Mouse (Mus musculus) urinary bladder, adult 18-20 months (tissue): ENCODE measurements around the gene Tmem245.

ENCODE experiments used
- DNase-seq, 2 experiments: peaks; one replicate each; pipeline ENCODE4 v3.0.0; 2022; ENCODE audit warnings: low spot score in 2 of 2, mixed read lengths in 2 of 2

Tmem245 gene

DNA sequence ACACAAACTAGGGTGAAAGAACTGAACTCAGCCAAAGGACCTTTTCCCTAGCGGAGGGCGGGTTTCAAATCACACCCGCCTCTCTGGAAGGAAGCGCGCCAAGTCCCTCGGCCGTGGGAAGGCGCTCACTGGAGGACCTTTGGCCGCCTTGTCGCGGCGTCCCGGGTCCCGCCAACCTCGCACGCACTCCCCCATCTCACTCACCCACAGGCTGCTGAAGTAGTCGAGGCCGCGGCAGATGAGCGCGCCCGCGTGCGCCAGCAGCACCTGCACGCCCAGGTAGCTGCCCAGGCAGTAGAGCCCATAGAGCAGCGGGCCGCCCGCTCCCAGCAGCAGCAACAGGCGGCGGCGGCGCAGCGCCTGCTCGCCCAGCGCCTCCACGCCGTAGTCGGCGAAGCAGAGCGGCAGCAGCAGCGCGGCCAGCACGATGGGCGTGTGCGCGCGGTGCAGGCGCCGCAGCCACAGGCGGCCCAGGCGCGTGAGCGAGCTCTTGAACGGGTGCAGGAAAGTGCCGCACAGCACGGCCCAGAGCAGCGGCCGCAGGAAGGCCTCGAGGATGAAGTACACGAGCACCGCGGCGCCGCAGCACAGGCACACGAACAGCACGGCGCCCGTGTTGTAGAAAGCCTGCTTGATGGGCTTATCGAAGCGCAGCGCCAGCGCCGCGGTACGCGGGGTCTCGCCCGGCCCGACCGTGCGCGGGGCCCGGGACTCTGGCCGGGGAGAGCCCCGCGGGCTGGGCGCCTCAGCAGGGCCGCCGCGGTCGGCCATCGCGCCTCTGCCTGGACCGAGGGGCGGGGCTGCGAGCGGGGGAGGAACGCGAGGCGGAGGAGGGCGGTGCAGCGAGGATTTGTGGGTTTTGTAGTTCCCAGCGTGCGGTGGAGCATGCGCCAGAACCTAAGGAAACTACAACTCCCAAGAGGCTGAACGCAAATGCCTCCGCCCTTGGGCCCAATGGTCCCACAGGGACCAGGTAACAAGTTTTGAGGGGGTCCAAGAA, at the start of gene Tmem245:
TSS of gene Tmem245 (minus strand) at position 797 of the 1,000 bp plus-strand sequence.
- peak; percentile 91 to 92 for DNase-seq

DNA sequence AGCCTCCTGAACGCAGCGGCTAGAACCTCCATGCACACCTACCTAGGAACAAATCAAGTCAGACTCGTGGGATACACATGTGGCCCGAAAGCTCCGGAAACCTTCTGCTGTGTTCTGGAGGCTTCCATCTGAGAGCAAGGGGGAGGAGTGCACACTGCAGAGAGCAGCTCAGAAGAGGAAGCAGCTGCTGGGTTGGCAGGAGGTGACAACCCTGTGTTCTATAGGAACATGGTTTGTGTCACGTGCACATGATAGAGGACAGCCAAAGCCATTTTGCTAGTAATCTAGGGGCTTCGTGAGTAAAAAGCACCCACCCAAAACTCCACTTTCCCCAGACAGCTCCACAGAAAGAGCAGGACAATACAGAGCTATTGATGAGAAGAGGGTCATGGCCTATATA, 46.1 kb upstream of the Tmem245 start:
- DNase-seq, result no peak

GRCm38 (mm10) chr4:56991951-56992350, 44.7 kb upstream of the Tmem245 start:
- DNase-seq, result no peak

DNA sequence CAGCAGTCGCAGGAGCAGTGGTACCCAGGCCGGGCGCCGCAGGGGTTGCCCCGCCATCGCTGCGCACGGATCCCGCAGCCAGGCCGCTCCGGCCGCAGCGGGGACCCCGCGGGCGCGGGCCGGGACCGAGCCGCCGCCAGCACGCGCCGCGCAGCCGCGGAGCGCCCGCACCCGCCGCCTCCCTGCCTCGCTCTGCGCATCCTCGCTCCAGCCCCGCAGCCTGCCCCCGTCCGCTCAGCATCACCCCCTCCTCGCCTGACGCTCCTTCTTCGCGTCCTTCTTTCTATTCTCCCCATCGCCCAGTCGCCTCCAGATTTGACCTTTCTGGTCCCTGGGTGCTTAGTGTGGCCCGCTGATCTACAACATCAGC, 43.0 kb upstream of the Tmem245 start, which contains the start of gene Frrs1l:
TSS of gene Frrs1l (minus strand) at position 177 of the 370 bp plus-strand sequence.
- no peak for DNase-seq

DNA sequence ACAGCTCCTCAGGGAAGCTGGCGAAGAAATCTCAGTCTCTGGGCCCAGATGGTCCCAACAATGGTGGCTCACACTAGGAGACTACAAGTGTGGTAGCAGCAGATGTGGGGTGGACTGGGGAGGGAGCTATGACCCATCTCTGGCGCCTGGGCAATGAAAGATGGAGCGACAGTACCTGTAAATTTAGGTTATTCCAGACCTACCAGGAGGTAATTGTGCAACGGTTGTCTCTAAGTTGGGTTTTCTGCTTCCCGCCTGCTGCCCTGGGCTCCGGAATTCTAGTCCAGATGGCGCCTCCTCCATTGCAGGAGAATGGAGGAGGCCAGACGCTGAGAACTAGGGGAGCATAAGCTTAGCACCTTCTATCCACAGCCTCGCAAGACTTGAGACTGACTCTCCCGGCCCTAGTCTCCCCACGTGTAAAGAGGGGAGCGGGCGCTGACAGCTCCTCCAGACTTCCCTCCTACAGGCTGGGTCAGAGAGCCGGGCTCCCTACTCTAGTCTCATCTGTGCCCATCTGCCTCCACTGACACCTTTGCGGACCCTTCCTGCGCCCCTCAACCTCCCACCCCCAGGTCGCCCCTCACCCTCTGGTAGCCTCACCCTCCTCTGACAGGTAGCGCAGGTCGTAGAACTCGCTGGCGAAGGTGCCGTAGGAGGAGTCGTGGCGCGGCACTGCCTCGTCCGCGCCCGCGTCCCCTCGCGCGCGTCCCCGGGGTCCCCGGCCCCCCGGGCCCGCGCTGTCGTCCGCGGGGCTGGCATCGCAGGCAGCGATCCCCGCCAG, 42.4 kb upstream of the Tmem245 start:
- no peak for DNase-seq

DNA sequence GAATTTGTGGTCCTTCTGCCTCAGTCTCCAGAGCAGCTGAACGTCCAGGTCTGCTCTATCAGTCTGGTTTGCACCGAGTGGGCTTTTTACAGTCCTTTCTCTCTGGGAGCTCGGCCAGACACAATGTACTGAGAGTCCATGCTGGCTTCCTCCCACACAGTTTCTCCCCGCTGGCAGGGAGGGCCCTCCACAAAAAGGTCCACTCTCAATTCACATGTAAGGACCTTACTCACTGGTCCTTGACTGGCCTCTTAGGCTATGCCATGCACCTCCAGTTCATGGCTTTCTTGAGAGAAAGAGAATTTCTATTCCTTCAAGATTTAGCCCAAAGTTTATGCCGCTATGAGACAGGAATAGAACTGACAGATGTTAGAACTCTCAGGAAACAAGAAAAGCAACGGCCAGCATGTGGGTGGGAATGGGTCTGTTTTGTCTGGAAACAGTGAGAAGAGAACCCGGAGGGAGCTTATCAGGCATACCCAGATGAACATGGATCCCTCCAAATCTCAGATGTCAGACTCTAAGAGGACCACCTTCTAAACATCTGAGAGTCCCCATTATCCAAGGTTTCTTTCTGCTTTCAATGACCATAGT, 18.4 kb upstream of the Tmem245 start:
- DNase-seq, result no peak

GRCm38 (mm10) chr4:56963687-56964086, 16.4 kb upstream of the Tmem245 start:
- DNase-seq, result no peak

DNA sequence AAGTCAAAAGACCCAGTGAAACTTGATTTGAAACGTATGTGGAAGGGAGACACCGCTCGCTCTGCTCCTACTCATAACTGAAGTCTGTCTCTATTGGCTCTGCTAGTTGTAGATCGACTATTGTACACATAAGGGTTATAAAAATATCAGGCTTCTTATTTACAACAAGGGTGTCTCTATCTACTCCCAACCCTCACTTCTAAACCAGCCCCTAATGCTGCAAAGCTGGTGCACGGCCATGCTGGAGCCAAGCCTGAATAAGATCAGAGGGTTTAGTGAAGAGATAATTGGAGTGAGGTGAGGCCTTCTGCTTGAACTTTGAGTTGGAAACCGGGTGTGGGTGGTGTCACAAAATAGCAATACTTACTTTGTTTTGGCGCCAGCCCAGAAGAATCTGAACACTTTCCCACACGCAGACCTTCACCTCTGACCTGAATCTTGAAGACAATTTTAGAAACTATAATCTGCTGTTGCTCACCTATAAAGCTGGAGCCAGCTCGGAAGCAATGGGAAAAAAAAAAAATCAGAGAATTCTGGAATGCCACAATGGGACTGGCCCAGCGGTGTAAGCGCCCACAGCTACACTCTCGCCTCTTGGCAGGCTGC, 14.2 kb upstream of the Tmem245 start:
- no peak for DNase-seq

DNA sequence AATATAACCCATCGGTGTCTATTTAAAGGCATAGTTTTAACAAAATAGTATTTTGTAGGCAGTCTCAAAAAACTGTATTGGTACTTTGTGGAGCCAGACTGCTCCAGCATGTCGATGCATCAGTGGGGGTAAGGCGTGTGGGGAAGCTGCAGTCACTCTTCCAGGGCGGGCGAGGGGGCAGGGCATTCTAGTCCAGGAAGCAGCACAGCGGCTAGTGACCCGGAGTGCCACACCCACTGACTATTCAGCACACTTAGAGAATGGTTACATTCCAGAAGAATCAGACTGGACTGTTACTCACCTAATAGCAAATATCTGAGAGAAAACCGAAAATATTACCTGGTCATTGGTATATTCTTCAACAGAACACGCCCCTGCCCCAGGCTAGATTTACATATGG, 10.3 kb upstream of the Tmem245 start:
- DNase-seq, result no peak

GRCm38 (mm10) chr4:56953235-56953634, 6.0 kb upstream of the Tmem245 start:
- no peak for DNase-seq

DNA sequence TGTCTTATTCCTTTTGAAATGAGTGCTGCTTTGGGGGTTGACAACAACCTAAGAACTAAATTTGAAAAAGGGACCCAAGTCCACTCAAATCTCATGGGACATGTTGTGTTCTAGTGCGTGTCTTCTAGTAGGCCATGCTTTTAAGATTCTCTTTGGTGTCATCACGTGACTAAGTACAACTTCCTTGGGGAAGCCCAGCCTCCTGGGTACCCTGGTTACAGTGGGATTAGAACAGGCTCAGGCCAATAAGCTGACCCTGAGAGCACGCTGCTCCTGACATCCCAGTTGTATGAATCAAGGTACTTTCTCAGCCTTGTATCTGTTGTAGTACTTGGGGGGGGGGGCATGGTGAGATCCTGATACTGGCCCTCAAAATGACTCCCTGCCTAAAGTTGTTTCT, 4.5 kb upstream of the Tmem245 start:
- DNase-seq, result no peak

DNA sequence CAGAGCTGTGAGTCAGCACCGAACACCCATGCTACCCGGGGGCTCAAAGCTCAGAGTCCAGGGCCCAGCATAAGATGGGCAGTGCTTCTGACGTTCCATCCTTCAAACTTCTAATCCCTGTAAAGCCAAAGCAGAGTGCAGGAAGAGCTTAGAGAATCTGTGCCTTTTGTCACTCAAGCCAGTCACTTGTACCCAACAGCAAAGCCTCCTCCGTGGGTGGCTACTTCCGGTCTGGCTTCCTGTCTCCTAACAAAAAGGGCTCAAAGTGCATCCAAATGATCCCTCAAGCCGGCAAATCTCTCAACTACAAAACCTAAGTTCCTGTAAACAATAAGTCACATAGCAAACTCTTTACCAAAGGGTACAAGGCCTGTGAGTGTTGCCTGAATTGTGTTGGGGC, 2.3 kb upstream of the Tmem245 start:
- DNase-seq, result no peak

- no peak for DNase-seq
Measured at GRCm38 (mm10) chr4:56946180-56946579, 1.1 kb downstream of the Tmem245 start.

DNA sequence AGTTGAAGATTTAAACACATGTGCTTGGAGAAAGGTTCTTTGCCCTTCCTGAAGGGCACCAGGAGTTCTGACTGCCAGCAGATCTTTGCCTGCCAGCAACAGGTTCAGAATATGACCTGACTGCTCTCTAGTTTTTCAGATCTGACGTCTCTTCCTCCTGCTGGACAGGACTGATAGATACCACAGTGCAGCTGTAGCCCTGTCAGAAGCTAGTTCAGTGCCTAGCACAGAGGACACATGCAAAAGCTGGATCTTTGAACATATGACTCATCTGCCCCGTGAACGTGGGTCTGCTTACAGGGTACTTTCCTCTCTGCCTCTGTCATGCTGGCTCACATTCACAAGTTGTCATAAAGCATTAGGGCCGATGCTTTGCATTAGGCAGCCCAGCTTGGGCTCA, 3.0 kb downstream of the Tmem245 start:
- DNase-seq, result peak in 1 of 2 experiments; percentile 8

GRCm38 (mm10) chr4:56943258-56943657, 4.0 kb downstream of the Tmem245 start:
- no peak for DNase-seq

DNA sequence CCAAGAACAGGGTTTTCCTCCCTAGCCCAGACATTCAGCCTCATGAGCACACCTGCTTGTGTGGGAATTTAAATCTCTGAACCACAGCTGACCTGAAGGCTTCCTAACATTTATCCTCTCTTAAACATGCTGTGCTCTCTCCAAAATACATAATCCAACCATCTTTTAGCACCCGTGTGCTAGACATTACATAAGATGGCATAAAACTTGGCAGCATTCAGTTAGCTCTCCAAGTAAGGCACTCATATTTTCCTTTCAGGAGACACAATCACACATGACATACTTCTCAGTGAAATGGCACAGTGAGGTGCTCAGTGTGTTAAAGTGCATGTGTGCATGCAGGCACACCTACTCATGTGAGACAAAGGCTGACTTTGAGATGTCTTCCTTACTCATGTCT, 4.7 kb downstream of the Tmem245 start:
- no peak for DNase-seq

DNA sequence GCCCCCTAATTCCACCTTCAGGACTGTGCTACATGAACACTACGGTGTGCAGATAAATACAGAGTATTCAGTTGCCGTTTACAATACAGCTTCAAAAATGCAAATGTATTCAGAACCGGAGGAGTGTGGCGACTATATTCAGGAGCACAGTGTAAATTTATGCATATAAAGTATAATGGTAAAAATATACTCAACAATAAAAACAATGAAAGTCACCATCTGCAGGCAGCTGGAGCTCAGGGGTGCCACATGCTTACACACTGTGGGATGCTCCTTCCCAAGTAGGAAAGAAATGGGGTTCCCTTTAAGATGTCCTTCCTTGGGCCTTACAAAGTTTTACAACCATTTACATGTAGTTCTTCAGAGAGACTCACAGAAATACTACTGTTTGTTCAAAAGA, 5.8 kb downstream of the Tmem245 start:
- no peak for DNase-seq

GRCm38 (mm10) chr4:56937136-56937535, 10.1 kb downstream of the Tmem245 start:
- peak in 1 of 2 experiments; percentile 24 for DNase-seq

DNA sequence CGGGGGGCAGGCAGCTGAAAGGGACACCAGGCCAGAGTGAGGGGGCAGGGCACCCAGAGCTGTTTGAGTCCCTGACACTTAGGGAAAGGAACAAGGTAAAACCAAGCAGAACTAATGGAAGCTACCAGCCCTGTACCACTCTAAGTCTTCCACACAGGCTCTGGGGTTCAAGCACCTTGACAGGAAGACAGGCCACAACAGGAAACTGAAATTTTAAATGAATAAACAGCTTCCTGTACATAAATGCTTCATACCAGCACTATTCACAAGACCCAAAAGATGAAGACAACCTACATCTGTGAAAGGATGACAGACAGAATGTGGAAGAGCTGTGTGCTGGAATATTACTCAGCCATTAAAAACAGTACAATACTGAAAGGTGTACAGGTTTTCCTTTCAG, 11.9 kb downstream of the Tmem245 start:
- no peak for DNase-seq

DNA sequence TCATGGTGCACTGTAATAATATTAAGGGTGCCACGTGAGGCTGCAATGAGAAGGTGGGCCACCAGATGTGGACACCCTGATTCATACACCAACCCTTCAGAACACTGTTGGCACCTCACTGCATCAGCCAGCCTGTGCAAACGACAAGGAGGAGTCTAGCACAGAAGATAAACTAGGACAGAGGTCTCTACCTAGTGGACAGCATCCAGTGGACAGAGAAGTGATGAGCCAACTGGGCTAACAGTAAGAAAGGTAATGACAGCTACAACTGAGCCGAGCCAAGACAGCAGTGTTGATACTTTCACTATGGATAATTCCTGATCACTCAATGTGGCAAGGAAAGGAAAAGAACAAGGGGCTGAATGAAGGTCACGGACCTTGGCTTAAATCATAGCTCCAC, 14.1 kb downstream of the Tmem245 start:
- DNase-seq, result no peak

GRCm38 (mm10) chr4:56932096-56932495, 15.1 kb downstream of the Tmem245 start:
- DNase-seq, result no peak

- no peak for DNase-seq
Measured at GRCm38 (mm10) chr4:56930312-56930711, 16.9 kb downstream of the Tmem245 start.
